Mouse (Mus musculus): ENCODE results near the gene Kbtbd7. TPM values are rescaled to one million over a fixed set of nuclear protein-coding genes. Genes with fewer than 3 reads are reported as not detected.
"Not testable (repeated sequence)": the region's sequence is repeated elsewhere in the genome, so short reads cannot be mapped to it uniquely, and the experiment has no call there.

The Kbtbd7 gene
- polyA plus RNA-seq (2012; rRNA removed): 1.4 and 2.5 TPM in 2 replicates

- WGBS: under 1% methylated on average over 44 of the region's 44 CpGs
- peak; percentile 89 for DNase-seq (ENCODE audit: low read depth, low spot score)
Observed at GRCm38 (mm10) chr14:79425979-79426729, at the start of gene Kbtbd7. Gene Kbtbd7 (plus strand): TSS chr14:79426511.

DNA sequence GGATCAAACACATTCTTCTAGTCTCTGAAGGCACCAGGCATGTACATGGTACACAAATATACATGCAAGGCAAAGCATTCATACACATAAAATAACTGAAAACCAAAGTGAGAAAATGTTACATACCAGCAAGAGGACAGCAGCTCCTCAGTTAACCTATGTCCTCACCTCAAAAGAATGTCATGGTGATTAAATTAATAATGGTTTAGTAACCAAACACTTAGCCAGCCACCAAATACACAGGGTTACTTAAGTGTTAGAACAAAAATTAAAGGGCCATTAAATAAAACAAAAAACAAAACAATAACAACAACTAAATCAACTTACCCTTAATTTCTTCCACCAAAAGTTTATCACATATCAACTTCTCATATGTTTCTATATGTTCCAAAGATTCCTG is 49.3 kb upstream of the Kbtbd7 start:
- DNase-seq (ENCODE audit: low read depth, low spot score): no peak

DNA sequence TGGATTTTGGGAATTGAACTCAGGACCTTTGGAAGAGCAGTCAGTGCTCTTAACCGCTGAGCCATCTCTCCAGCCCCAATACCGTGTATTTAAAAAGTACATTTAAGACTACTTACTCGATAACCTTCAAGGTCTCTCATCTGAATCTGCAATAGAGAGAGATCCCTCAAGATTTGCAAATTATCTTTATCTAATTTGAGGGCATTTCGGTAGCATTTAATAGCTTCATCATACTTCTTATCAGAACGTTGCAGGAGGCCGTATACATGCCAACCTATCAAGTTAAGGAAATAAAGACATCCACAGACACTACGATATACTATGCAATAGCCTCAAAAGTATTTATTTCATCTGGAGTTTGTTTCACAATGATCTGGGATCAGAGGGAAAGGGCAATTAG is 43.2 kb upstream of the Kbtbd7 start:
- DNase-seq (ENCODE audit: low read depth, low spot score): no peak
- 91% methylated on average over 7 of the region's 7 CpGs for WGBS

GRCm38 (mm10) chr14:79388304-79388703 is 38.0 kb upstream of the Kbtbd7 start:
- 80% methylated on average over 3 of the region's 3 CpGs for WGBS
- DNase-seq (ENCODE audit: low read depth, low spot score): no peak

- WGBS: under 1% methylated on average over 16 of the region's 16 CpGs
- no peak for DNase-seq (ENCODE audit: low read depth, low spot score)
Observed at GRCm38 (mm10) chr14:79389438-79390264, 36.7 kb upstream of the Kbtbd7 start.

GRCm38 (mm10) chr14:79390265-79390926 is 35.9 kb upstream of the Kbtbd7 start, which contains the start of gene Naa16:
Gene Naa16 (minus strand): TSS chr14:79390778.
- WGBS: under 1% methylated on average over 71 of the region's 71 CpGs
- DNase-seq (ENCODE audit: low read depth, low spot score): peak; percentile 57

DNA sequence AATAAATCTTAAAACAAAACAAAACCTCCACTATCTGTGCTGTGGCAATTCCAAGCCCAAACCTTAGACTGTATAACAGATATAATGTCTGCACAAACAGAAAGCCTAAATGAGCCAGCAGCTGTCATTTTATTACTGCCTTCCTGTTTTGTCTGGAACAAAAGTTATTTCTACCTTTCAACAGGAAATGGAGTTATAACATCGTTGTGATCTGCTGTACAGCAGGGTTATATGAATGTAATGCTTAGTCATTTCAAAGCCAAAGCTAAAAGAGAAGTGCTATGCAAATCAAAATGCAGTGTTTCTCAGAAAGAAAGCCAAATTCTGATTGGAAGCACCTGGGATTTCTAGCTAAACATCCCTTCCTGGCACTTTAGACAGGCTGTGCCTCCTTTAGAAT is 33.0 kb upstream of the Kbtbd7 start:
- DNase-seq (ENCODE audit: low read depth, low spot score): no peak
- WGBS: 0% methylated on average over 1 of the region's 1 CpGs

- peak; percentile 38 for DNase-seq (ENCODE audit: low read depth, low spot score)
Observed at GRCm38 (mm10) chr14:79394564-79394963, 31.7 kb upstream of the Kbtbd7 start.

DNA sequence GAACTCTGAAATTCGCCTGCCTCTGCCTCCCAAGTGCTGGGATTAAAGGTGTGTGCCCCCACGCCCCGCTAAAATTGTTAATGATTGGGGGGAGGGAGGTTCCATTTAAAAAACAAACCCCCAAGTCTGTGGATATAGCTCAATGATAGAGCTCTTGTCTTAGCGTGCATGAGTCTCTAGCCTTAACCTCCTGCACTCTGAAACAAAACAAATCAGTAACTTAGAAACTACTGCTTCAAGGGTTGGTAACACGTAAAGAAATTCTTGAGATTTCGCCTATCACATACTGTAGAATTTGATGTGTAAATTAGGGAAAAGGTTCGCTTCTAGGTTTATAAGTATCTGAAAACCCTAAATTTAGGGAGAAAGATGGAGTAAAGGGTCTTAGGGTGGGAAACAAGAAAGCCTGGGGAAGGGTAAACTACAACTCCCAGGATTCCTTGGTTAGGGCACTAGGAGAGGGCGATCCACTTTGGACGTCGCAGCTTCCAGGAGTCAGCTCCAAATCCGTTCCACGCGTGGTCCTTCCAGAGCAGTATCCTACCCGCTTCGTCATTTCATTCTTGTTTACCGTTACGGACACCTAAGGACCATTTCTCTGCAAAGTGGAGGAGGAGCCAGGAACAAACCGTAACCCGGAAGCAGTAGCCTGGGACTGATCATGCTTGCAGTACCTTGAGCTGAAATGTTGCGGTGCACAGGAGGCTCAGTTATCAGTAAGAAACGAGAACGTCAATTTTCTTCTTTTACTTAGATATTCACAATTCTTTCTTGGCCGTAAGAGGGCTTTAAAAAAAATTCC is 28.8 kb upstream of the Kbtbd7 start, which contains the start of gene Mtrf1:
Mtrf1 (plus strand) TSS at position 452 of the 802 bp plus-strand sequence.
- WGBS: 18% methylated on average over 23 of the region's 23 CpGs
- DNase-seq (ENCODE audit: low read depth, low spot score): peak; percentile 47

DNA sequence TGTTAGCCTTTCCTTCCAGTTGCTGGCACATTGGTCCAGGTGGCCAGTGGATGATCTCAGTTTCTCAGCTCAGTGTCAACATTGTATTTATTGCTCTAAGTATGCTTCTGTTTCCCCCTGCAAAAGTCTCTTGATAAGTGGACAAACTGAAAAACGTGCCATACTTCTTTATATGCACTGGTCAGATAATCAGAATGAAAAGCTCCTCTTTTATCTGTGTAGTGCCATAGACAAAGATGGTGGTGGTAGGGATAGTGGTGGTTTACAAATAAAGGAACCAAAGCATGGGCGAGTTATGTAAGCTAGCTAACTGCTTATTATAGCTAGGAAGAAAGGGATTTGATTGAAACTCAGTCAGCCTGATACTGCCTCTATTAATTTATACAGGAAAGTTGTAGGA is 18.7 kb upstream of the Kbtbd7 start:
- WGBS: 71% methylated on average over 2 of the region's 2 CpGs
- no peak for DNase-seq (ENCODE audit: low read depth, low spot score)

DNA sequence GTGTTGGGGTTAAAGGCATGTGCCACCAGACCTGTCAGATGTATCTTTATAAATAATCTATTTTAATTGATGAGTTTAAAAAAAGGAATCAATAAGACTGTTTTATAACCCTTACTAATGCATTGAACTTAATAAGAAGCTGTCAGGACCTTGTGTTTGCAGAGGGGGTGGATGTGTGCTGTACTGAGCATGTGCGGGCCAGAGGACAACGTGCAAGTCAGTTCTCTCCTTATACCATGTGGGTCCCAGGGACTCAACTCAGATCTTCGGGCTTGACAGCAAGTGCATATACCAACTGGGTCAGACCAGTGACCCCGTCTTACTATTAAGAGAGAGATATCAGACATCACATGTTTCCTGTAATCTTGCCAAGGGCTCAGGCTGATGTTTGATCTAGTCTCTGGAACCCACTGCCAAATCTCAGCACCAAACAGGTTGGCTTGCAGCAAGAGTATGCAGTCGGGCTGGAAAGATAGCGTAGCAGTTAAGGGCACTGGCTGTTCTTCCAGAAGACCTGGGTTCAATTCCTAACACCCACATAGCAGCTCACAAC is 17.0 kb upstream of the Kbtbd7 start:
- 87% methylated on average over 6 of the region's 6 CpGs for WGBS

DNA sequence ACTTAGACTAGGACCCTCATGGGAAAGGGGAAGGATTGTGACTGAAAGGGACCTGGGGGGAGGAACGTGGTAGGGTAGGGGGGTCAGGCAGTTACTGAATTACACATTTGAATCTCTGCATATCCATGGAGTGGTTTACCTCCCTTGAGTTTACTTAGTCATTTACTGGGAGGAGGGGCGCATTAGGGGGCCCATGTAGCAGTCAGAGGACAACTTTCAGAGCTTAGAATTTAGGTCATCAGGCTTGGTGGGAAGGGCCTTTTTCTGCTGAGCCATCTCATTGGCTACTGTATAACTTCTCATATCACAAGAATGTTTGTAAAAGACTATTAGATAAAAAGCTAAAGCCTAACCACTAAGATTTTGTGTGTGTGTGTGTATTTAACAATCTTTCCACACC is 15.6 kb upstream of the Kbtbd7 start:
- no peak for DNase-seq (ENCODE audit: low read depth, low spot score)
- WGBS: 76% methylated on average over 2 of the region's 2 CpGs

More for the DNA sequence above, 17.0 kb upstream of the Kbtbd7 start:
- no peak for DNase-seq (ENCODE audit: low read depth, low spot score)

GRCm38 (mm10) chr14:79413121-79413520 is 13.2 kb upstream of the Kbtbd7 start:
- 95% methylated on average over 6 of the region's 6 CpGs for WGBS
- no peak for DNase-seq (ENCODE audit: low read depth, low spot score)

DNA sequence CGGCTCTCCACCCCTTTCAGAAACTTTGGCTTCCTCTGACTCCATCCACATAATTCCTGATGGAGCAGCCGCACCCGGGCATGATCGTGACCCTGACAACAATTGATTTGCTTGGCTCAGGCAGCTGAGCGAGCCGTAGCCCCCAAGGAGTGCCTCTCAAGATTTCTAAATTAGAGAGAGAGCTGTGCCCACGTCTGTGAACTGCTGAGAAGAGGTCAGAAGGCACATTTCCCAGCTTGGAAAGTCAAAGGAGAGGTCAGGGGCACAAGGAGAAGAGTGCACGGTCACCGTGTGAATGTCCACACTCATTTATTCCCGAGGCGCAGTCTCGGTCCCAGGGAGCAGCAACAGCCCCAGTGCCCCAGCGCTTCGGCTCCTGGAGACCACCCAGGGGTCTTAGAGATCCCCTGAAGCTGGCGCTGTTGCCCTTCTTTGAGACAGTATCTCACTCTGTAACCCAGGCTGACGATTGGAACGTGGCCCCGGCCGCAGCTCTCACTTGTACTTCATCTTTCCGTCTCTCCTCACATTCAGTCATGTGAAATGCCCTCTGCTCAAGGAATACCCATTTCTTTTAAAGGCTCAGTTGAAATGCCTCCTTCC is 6.1 kb upstream of the Kbtbd7 start:
- WGBS: 81% methylated on average over 20 of the region's 20 CpGs
- DNase-seq (ENCODE audit: low read depth, low spot score): no peak

DNA sequence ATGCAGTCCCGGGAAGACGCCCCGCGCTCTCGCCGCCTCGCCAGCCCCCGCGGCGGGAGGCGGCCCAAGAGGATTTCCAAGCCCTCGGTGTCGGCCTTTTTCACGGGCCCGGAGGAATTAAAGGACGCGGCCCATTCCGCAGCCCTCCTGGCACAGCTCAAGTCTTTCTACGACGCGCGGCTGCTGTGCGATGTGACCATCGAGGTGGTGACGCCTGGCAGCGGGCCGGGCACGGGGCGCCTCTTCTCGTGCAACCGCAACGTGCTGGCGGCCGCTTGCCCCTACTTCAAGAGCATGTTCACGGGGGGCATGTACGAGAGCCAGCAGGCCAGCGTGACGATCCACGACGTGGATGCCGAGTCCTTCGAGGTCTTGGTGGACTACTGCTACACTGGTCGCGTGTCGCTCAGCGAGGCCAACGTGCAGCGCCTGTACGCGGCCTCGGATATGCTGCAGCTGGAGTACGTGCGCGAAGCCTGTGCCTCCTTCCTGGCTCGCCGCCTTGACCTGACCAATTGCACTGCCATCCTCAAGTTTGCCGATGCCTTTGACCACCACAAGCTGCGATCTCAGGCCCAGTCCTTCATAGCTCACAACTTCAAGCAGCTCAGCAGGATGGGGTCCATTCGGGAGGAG is 537 bp downstream of the Kbtbd7 start:
- WGBS: 67% methylated on average over 13 of the region's 59 CpGs

DNA sequence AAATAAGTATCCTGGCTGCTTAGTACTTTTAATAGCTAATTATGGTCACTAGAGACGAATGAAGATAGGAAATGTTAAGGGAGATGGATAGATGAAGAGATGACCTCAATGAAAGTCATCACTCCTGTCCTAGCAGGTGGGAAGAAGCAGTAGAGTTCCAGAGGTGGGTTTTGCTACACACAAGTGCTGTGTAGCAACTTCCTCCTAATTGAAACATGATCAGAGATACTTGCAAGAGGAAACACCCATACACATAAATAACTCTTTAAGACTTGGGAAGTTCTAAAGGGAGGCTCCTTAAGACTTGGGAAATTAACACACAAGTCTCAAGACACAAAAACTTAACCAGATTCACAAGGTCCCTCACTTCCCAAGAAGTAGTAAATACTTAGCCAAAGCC is 7.8 kb downstream of the Kbtbd7 start:
- no peak for DNase-seq (ENCODE audit: low read depth, low spot score)
- 85% methylated on average over 1 of the region's 1 CpGs for WGBS

More for the DNA sequence above, 537 bp downstream of the Kbtbd7 start:
- not testable (repeated sequence) for DNase-seq (ENCODE audit: low read depth, low spot score)

- no peak for DNase-seq (ENCODE audit: low read depth, low spot score)
- WGBS: 84% methylated on average over 2 of the region's 2 CpGs
Observed at GRCm38 (mm10) chr14:79440655-79441054, 14.3 kb downstream of the Kbtbd7 start.

DNA sequence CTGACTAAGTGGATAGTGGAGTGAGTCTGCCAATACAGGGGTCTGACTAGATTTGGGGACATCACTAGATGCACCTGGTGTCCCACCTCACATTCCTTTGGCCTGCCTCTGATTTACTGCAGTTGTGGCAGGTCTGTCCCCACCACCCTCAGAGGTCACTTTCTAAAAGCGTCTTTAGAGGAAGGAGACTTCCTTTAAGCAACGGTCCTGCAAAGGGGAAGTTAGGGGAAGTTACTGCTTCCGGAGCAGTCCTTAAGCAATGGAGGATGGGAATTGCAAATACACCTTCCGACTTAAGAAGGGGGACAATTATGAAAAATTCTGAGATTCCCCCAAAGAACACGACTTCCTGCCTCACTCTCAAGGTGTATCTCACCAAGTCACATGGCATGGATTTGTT is 15.1 kb downstream of the Kbtbd7 start:
- 75% methylated on average over 5 of the region's 5 CpGs for WGBS
- no peak for DNase-seq (ENCODE audit: low read depth, low spot score)

All from large intestine, adult 2 months (tissue).